Mouse (Mus musculus) left cerebral cortex, adult 11 months (tissue): Measurements from ENCODE around the gene Gm20481.
"Not testable (repeated sequence)": the region's sequence is repeated elsewhere in the genome, so short reads cannot be mapped to it uniquely, and the experiment has no call there.

Experiments used
- DNase-seq: peaks from one replicate; pipeline ENCODE4 v3.0.0; 2022; ENCODE audit warnings: low spot score

The Gm20481 gene

GRCm38 (mm10) chr17:34969822-34970221, at the start of gene Gm20481:
Gene Gm20481 (plus strand): TSS chr17:34969912.
- not testable (repeated sequence) for DNase-seq

GRCm38 (mm10) chr17:34922939-34923338, 46.8 kb upstream of the Gm20481 start:
- DNase-seq = no peak

GRCm38 (mm10) chr17:34924258-34924657, 45.5 kb upstream of the Gm20481 start:
- no peak for DNase-seq

DNA sequence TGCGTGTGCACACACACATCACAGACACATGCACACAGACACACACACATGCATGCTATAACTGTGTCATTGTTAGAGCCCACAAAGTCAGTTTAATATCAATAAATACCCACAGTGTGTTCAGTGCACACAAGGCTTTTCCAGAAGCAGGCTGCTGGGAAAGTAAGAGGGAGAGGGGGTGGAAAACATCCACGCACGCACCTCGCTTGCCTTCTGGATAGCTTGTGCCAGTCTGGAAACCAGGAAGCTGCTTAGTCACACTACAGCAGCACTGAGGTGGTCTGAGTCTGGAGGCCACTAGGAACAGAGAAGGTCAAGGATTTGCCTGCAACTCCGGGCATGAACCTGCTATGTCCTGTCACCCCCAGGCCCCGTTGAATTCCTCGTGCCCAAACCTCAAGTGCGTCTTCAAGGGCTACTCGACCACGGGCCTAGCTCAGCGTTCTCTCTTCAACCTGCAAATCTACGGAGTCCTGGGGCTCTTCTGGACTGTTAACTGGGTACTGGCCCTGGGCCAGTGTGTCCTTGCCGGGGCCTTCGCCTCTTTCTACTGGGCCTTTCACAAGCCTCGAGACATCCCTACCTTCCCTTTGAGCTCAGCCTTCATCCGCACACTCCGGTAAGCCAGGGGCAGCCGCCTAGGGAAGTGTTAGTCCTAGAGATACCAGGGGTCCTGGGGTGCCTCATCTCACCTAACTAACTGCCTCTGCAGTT, 42.2 kb upstream of the Gm20481 start:
- no peak for DNase-seq

DNA sequence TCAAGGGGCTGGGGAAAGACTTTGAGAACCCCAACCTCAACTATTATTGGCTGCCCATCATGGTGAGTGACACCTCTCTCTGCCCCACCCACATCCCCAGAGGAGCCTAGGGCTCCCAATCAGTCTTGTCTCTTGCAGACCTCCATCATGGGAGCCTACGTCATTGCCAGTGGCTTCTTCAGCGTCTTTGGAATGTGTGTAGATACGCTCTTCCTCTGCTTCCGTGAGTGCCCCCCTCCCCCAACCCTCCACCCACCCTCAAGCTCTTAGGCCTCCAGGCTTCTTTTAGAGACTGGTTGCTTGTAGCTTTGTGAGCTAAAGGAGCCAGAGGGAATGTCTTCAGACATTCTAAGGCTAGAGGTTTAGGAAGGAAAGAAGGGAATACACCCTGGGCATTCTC, 40.9 kb upstream of the Gm20481 start:
- no peak for DNase-seq

GRCm38 (mm10) chr17:34931061-34931734, 38.5 kb upstream of the Gm20481 start, which contains the start of gene Neu1:
Gene Neu1 (plus strand): TSS chr17:34931253.
- peak; percentile 97 for DNase-seq

DNA sequence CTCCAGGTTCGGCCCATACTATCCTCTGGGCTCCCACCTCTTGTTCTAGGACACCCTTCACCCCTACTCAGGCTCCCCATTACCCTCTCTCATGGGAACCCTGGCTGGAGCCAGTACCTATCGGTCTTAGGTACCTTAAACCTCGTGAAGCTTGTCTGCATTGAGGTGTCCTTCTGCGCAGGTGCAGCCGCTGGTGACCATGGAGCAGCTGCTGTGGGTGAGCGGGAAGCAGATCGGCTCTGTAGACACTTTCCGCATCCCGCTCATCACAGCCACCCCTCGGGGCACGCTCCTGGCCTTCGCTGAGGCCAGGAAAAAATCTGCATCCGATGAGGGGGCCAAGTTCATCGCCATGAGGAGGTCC, 38.0 kb upstream of the Gm20481 start:
- no peak for DNase-seq

DNA sequence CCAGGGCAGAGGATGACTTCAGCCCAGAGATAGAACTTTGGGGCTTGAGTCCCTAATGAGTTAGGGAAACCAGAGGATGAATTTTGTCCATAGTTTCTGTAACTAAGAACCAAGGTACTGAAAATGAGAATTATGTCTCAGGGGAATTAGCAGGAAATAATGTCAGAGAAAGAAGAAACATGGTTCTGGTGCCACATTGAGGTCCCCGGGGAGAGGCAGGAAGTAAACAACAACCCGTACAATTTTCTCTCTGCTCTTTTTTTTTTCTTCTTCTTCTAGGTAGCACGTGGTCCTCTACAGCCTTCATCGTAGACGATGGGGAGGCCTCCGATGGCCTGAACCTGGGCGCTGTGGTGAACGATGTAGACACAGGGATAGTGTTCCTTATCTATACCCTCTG, 37.4 kb upstream of the Gm20481 start:
- DNase-seq = no peak

GRCm38 (mm10) chr17:34934031-34934430, 35.7 kb upstream of the Gm20481 start:
- no peak for DNase-seq

- DNase-seq = no peak
Observed at GRCm38 (mm10) chr17:34934830-34935229, 34.9 kb upstream of the Gm20481 start.

GRCm38 (mm10) chr17:34937960-34938505, 31.7 kb upstream of the Gm20481 start:
- no peak for DNase-seq

- DNase-seq = no peak
Observed at GRCm38 (mm10) chr17:34941344-34942041, 28.2 kb upstream of the Gm20481 start.

- DNase-seq = no peak
Observed at GRCm38 (mm10) chr17:34943128-34943815, 26.4 kb upstream of the Gm20481 start.

DNA sequence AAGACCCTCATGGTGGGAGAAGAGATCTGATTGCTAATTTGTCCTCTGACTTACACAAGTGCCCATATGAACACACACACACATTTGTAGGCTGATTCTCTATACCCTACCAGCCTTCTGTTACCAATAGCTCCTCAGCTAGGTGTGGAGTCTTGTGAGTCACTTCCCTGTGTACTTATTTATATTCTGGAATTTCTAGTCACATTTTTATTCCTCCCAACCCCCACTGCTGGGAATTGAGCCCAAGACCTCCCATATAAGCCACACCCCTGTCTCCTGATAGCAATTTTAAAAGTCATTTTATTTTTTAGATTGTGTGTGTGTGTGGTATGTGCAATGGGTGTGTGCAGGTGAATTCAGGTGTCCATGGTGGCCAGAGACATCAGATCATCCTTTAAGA, 25.4 kb upstream of the Gm20481 start:
- no peak for DNase-seq

- DNase-seq = no peak
Observed at GRCm38 (mm10) chr17:34946486-34947140, 23.1 kb upstream of the Gm20481 start.

GRCm38 (mm10) chr17:34947606-34948005, 22.1 kb upstream of the Gm20481 start:
- no peak for DNase-seq

DNA sequence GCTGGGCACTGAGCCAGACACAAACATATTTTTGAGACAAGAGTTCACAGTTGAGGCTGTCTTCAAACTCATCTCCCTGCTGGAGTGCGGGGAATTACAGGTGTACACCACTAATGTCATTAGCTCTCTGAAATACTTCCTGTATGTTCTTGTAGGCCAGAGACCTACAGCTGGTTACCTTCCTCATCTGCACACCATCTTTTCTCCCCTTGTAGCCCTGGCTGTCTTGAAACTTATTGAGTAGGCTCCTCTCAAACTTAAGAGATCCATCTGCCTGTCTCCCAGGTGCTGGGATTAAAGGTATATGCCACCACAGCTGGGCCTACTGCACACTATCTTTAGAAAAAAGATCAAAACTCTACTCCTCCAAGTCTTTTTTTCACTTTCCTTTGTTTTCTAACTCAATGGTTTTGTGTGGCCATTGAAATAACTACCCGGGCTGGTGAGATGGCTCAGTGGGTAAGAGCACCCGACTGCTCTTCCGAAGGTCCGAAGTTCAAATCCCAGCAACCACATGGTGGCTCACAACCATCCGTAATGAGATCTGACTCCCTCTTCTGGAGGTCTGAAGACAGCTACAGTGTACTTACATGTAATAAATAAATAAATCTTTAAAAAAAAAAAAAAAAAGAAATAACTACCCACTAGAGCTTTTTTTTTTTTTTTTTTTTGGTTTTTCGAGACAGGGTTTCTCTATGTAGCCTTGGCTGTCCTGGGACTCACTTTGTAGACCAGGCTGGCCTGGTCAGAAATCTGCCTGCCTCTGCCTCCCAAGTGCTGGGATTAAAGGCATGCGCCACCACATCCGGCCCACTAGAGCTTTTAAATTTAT, 20.8 kb upstream of the Gm20481 start:
- DNase-seq = not testable (repeated sequence)

GRCm38 (mm10) chr17:34949553-34949969, 20.2 kb upstream of the Gm20481 start:
- no peak for DNase-seq

- no peak for DNase-seq
Observed at GRCm38 (mm10) chr17:34950514-34951455, 18.9 kb upstream of the Gm20481 start.
